Mouse (Mus musculus): ENCODE measurements around the gene Immp2l. TPM values are rescaled to one million over a fixed set of nuclear protein-coding genes. Genes with fewer than 3 reads are reported as not detected.

The Immp2l gene
- polyA plus RNA-seq, 1 experiment from 2014 or later = 16.3 TPM

DNA sequence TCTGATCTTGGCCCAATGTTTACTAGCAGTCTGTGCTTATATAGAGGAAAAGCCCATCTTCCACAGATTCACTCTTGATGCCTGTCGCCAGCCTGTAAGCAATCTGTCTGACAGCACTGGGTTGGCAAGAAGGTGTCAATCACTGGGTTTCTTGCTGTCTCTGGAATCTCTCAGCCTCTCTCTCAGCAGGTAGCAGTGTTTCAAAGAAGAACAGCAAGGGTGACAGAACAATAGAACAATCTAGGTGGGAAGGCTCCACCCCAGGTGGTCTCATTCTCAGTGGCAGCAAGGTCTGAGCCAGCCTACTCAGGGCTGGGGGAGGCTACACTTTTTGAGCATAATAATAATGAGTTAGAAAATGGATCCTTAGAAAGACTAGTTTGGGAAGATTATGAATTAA is 693.1 kb downstream of the Immp2l start:
- Histone ChIP-seq H3K9ac (ENCODE audit: low read length) (no peak overlapping the region), H3K27ac (ENCODE audit: low read length) (no peak overlapping the region), H3K4me2 (ENCODE audit: low read depth, low read length) (no peak overlapping the region), H3K36me3 (ENCODE audit: control insufficient read depth, insufficient read depth, low read length) (no peaks in the 10 kb centered on the region), H3K27me3 (ENCODE audit: control insufficient read depth, insufficient read depth, low read length) (no peaks in the 10 kb centered on the region), H3K4me1 (ENCODE audit: control insufficient read depth, insufficient read depth, low read length) (no peaks in the 10 kb centered on the region), H3K4me3 (replicated peaks; ENCODE audit: low read length) (no peak overlapping the region), H3K9me3 (replicated peaks; ENCODE audit: control insufficient read depth, low read length) (no peaks in the 10 kb centered on the region)
- no peak for ATAC-seq (ENCODE audit: insufficient read depth, low FRiP score)
- 53% methylated on average over 1 of the region's 1 CpGs for WGBS

DNA sequence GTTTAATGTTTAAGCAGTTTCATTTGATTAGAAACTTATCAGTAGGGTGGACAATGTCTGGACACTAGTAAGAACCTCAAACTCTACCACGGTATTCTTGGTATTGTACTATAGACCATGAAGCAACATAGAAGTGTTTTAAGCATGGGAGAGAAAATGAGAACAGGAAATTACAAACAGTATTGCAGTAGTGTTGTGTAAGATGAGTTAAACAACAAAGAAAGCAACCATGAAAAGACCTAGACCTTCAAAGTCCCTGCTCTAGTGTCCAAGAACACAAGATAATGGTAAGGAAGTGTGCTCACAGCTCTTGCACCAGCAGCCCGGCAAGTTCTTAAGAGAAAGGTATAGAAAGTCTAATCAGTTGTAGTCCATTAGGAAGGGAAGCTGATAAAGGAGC is 700.7 kb downstream of the Immp2l start:
- Histone ChIP-seq H3K4me3 (replicated peaks; ENCODE audit: low read length) (no peak overlapping the region), H3K27me3 (ENCODE audit: control insufficient read depth, insufficient read depth, low read length) (no peaks in the 10 kb centered on the region), H3K27ac (ENCODE audit: low read length) (no peak overlapping the region), H3K4me1 (ENCODE audit: control insufficient read depth, insufficient read depth, low read length) (no peaks in the 10 kb centered on the region), H3K36me3 (ENCODE audit: control insufficient read depth, insufficient read depth, low read length) (no peaks in the 10 kb centered on the region), H3K9me3 (replicated peaks; ENCODE audit: control insufficient read depth, low read length) (no peaks in the 10 kb centered on the region), H3K4me2 (ENCODE audit: low read depth, low read length) (no peak overlapping the region), H3K9ac (ENCODE audit: low read length) (no peak overlapping the region)
- ATAC-seq (ENCODE audit: insufficient read depth, low FRiP score) = no peak
- 68% methylated on average over 2 of the region's 2 CpGs for WGBS

DNA sequence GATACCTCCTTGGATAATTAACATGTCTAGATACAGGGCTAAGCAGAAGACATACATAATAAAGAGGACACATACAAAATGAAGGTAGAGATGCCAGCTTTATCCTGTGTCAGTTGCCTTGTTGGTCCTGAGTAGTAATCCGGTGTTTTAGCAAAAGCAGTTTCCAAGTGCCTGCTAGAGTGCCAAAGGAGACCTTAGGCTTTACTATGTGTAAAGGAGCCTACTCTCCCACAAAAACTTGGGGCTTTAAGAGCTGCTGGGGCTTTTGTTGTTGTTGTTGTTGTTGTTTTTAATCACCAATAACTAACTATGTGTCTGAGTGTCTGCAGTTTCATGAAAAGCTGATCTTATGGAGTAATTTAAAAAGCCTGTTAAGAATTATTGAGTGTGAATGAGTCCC is 702.8 kb downstream of the Immp2l start:
- Histone ChIP-seq H3K4me3 (replicated peaks; ENCODE audit: low read length) (no peak overlapping the region), H3K9ac (ENCODE audit: low read length) (no peak overlapping the region), H3K27me3 (ENCODE audit: control insufficient read depth, insufficient read depth, low read length) (no peaks in the 10 kb centered on the region), H3K36me3 (ENCODE audit: control insufficient read depth, insufficient read depth, low read length) (no peaks in the 10 kb centered on the region), H3K4me2 (ENCODE audit: low read depth, low read length) (no peak overlapping the region), H3K27ac (ENCODE audit: low read length) (no peak overlapping the region), H3K4me1 (ENCODE audit: control insufficient read depth, insufficient read depth, low read length) (no peaks in the 10 kb centered on the region), H3K9me3 (replicated peaks; ENCODE audit: control insufficient read depth, low read length) (no peaks in the 10 kb centered on the region)
- no peak for ATAC-seq (ENCODE audit: insufficient read depth, low FRiP score)
- 78% methylated on average over 1 of the region's 1 CpGs for WGBS

DNA sequence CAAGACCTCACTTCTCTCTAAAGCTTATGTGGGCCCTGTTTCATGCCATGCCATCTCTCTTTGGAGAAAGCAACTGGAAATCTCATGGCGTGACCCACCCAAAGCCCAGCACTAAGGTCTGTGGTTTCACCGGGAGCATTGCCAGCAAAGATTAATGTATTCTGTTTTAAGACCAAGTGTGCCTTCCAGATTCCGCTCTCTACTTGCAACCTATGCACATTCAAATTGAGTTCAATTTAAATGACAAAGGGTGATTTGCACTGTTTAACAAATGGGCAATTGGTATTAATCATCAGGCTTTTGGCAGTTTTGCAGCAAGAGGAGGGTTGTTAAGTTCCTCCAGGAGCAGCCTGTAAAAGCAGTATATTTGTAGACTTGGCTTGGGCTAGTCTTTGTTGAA is 703.3 kb downstream of the Immp2l start:
- H3K27me3 ChIP-seq (ENCODE audit: control insufficient read depth, insufficient read depth, low read length) = no peaks in the 10 kb centered on the region
- H3K4me2 ChIP-seq (ENCODE audit: low read depth, low read length) = no peak overlapping the region
- ATAC-seq (ENCODE audit: insufficient read depth, low FRiP score) = no peak
- H3K4me1 ChIP-seq (ENCODE audit: control insufficient read depth, insufficient read depth, low read length) = no peaks in the 10 kb centered on the region
- no peak overlapping the region for H3K27ac ChIP-seq (ENCODE audit: low read length)
- 52% methylated on average over 3 of the region's 3 CpGs for WGBS
- no peaks in the 10 kb centered on the region for H3K36me3 ChIP-seq (ENCODE audit: control insufficient read depth, insufficient read depth, low read length)
- no peak overlapping the region for H3K9ac ChIP-seq (ENCODE audit: low read length)
- H3K4me3 ChIP-seq (replicated peaks; ENCODE audit: low read length) = no peak overlapping the region
- H3K9me3 ChIP-seq (replicated peaks; ENCODE audit: control insufficient read depth, low read length) = no peaks in the 10 kb centered on the region

DNA sequence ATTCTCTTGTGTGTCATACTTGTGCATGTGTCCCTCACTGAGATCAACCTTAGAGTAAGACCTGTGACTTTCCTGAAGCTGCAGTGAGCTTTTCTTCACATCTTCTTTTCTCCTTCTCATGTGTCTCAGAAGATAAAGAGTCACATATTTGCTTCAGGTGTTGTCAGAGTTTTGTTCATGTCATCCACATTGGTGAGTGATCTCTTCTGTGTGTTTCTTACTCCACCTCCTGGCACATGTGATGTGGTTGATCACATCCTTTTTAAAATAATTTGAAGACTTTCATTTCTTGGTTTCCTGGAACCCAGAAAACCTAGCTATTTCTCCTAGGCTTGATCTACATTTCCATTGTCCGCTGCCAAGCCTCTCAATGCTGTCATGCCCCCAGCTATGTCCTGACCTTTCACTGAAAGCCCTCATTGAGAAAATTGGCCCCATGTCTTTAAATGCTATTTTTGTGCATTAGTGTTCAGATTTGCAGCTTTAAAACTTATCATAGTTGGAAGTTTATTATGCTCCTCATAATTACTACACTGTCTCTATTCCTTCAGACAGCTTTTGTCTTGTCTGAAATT is 704.0 kb downstream of the Immp2l start:
- no peak for ATAC-seq (ENCODE audit: insufficient read depth, low FRiP score)
- no peaks in the 10 kb centered on the region for H3K36me3 ChIP-seq (ENCODE audit: control insufficient read depth, insufficient read depth, low read length)
- H3K4me1 ChIP-seq (ENCODE audit: control insufficient read depth, insufficient read depth, low read length) = no peaks in the 10 kb centered on the region
- H3K9ac ChIP-seq (ENCODE audit: low read length) = no peak overlapping the region
- H3K27ac ChIP-seq (ENCODE audit: low read length) = no peak overlapping the region
- no peaks in the 10 kb centered on the region for H3K27me3 ChIP-seq (ENCODE audit: control insufficient read depth, insufficient read depth, low read length)
- H3K4me2 ChIP-seq (ENCODE audit: low read depth, low read length) = no peak overlapping the region
- WGBS = 88% methylated on average over 1 of the region's 1 CpGs
- H3K4me3 ChIP-seq (replicated peaks; ENCODE audit: low read length) = no peak overlapping the region
- H3K9me3 ChIP-seq (replicated peaks; ENCODE audit: control insufficient read depth, low read length) = no peaks in the 10 kb centered on the region

DNA sequence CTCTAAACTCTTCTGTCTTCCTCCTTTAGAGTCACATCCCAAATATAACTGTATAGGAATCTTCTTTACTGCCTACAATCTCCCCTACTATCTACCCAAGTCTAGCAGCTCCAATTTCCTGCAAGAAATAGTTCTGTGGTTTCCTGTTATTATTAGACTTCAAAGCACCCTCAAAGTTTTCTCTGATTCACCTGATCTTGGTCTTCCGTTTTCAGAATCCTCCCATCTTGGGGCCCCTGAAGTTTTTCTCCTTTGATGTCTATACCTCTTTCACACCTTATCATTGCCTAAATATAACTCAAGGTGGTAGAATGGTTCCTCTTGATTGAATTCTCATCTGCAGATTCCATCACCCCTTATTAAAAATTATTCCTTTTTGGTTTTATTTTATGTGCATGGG is 704.6 kb downstream of the Immp2l start:
- Histone ChIP-seq H3K4me2 (ENCODE audit: low read depth, low read length) (no peak overlapping the region), H3K9me3 (replicated peaks; ENCODE audit: control insufficient read depth, low read length) (no peaks in the 10 kb centered on the region), H3K36me3 (ENCODE audit: control insufficient read depth, insufficient read depth, low read length) (no peaks in the 10 kb centered on the region), H3K9ac (ENCODE audit: low read length) (no peak overlapping the region), H3K27ac (ENCODE audit: low read length) (no peak overlapping the region), H3K4me1 (ENCODE audit: control insufficient read depth, insufficient read depth, low read length) (no peaks in the 10 kb centered on the region), H3K27me3 (ENCODE audit: control insufficient read depth, insufficient read depth, low read length) (no peaks in the 10 kb centered on the region), H3K4me3 (replicated peaks; ENCODE audit: low read length) (no peak overlapping the region)
- 78% methylated on average over 1 of the region's 1 CpGs for WGBS
- ATAC-seq (ENCODE audit: insufficient read depth, low FRiP score) = no peak

DNA sequence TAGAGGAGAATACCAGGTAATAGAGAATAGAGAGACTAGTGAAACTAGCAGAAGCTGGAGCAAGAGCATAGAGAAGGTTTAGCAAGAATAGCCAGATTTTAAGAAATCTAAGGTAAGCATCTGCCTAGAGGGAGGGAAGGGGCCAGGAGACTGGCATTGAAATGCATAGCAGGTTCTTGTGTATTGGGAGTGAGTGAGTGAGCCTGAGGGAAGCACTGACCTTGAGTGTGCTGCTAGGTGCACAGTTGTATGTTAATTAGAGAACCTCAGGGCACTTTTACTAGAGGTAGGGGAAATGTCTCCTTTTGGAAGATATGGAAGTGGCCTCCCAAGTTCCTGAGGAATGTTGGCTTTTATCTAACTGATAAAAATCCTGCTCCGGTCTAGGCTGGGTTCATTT is 705.9 kb downstream of the Immp2l start:
- H3K27me3 ChIP-seq (ENCODE audit: control insufficient read depth, insufficient read depth, low read length) = no peaks in the 10 kb centered on the region
- 67% methylated on average over 1 of the region's 1 CpGs for WGBS
- H3K27ac ChIP-seq (ENCODE audit: low read length) = no peak overlapping the region
- H3K36me3 ChIP-seq (ENCODE audit: control insufficient read depth, insufficient read depth, low read length) = no peaks in the 10 kb centered on the region
- H3K4me2 ChIP-seq (ENCODE audit: low read depth, low read length) = no peak overlapping the region
- no peak for ATAC-seq (ENCODE audit: insufficient read depth, low FRiP score)
- H3K4me1 ChIP-seq (ENCODE audit: control insufficient read depth, insufficient read depth, low read length) = no peaks in the 10 kb centered on the region
- no peak overlapping the region for H3K9ac ChIP-seq (ENCODE audit: low read length)
- no peak overlapping the region for H3K4me3 ChIP-seq (replicated peaks; ENCODE audit: low read length)
- no peaks in the 10 kb centered on the region for H3K9me3 ChIP-seq (replicated peaks; ENCODE audit: control insufficient read depth, low read length)

DNA sequence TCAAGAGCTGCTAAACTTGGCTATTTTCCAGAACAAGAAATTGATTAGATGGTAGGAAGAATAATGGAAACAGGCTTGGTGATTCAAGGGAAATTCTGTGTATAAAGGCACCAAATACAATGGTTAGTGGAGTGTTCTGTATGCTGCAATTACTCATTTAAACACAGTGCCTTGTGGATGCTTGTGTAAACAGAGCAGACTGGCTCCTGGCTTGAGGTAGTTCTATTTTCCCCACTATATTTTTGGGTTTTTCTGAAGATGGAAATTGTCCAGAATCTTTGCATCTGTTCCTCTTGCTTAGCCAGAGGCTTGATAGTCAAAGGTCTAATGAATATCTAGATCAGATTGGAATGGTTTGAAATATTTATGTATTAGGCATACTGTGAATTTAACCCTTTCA is 709.3 kb downstream of the Immp2l start:
- Histone ChIP-seq H3K4me1 (ENCODE audit: control insufficient read depth, insufficient read depth, low read length) (no peaks in the 10 kb centered on the region), H3K27me3 (ENCODE audit: control insufficient read depth, insufficient read depth, low read length) (no peaks in the 10 kb centered on the region), H3K27ac (ENCODE audit: low read length) (no peak overlapping the region), H3K36me3 (ENCODE audit: control insufficient read depth, insufficient read depth, low read length) (no peaks in the 10 kb centered on the region), H3K4me2 (ENCODE audit: low read depth, low read length) (no peak overlapping the region), H3K9me3 (replicated peaks; ENCODE audit: control insufficient read depth, low read length) (no peaks in the 10 kb centered on the region), H3K4me3 (replicated peaks; ENCODE audit: low read length) (no peak overlapping the region), H3K9ac (ENCODE audit: low read length) (no peak overlapping the region)
- no peak for ATAC-seq (ENCODE audit: insufficient read depth, low FRiP score)

DNA sequence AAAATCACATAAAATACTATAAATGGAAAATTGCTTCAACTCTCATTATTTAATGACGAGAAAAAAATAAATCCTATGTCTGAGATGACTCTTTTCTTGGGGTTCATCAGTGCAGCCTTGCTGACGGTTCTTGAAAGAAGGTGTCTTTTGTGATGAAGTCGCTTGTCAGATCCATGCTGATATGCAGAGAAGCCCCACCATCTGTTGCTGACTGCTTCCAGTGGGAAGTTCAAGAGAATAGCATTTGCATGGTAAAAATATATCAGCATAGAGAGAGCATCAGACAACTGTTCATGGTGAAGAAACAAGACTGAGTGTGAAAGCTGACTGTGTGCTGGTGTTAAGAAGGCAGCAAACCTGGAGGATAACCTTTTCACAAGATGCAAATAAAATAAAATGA is 719.0 kb downstream of the Immp2l start:
- 74% methylated on average over 3 of the region's 3 CpGs for WGBS

DNA sequence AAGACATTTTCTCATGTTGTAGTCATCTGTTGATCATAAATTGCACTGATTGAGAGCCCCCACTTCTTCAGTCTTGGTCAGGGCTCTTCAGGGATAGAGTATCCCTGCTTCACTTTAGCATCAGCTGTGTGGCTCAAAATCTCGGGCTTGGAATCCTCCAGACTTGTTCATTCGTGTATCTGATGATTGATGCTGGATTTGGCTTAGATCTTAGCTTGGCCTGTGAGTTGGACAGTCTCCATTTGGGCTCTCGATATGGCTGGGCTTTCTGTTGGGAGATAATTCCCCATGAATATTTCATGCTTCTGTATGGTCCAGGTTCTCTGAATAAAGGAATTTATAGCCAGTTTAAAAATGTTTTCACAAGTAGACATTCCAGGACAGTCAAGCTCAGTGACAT is 739.5 kb downstream of the Immp2l start:
- Histone ChIP-seq H3K27ac (ENCODE audit: low read length) (no peak overlapping the region), H3K9me3 (replicated peaks; ENCODE audit: control insufficient read depth, low read length) (no peaks in the 10 kb centered on the region), H3K36me3 (ENCODE audit: control insufficient read depth, insufficient read depth, low read length) (no peaks in the 10 kb centered on the region), H3K4me3 (replicated peaks; ENCODE audit: low read length) (no peak overlapping the region), H3K9ac (ENCODE audit: low read length) (no peak overlapping the region), H3K4me1 (ENCODE audit: control insufficient read depth, insufficient read depth, low read length) (no peaks in the 10 kb centered on the region), H3K4me2 (ENCODE audit: low read depth, low read length) (no peak overlapping the region), H3K27me3 (ENCODE audit: control insufficient read depth, insufficient read depth, low read length) (no peaks in the 10 kb centered on the region)
- 44% methylated on average over 3 of the region's 3 CpGs for WGBS
- no peak for ATAC-seq (ENCODE audit: insufficient read depth, low FRiP score)

More for the DNA sequence above, 719.0 kb downstream of the Immp2l start:
- Histone ChIP-seq H3K27ac (ENCODE audit: low read length) (no peak overlapping the region), H3K4me1 (ENCODE audit: control insufficient read depth, insufficient read depth, low read length) (no peaks in the 10 kb centered on the region), H3K4me3 (replicated peaks; ENCODE audit: low read length) (no peak overlapping the region), H3K9ac (ENCODE audit: low read length) (no peak overlapping the region), H3K4me2 (ENCODE audit: low read depth, low read length) (no peak overlapping the region), H3K9me3 (replicated peaks; ENCODE audit: control insufficient read depth, low read length) (no peaks in the 10 kb centered on the region), H3K36me3 (ENCODE audit: control insufficient read depth, insufficient read depth, low read length) (no peaks in the 10 kb centered on the region), H3K27me3 (ENCODE audit: control insufficient read depth, insufficient read depth, low read length) (no peaks in the 10 kb centered on the region)
- ATAC-seq (ENCODE audit: insufficient read depth, low FRiP score) = no peak
